Mouse (Mus musculus) forebrain, embryonic 14.5 days (tissue): ENCODE results near the gene Prkar1a. TPM values are rescaled to one million over a fixed set of nuclear protein-coding genes. Genes with fewer than 3 reads are reported as not detected.
"Not testable (repeated sequence)": the region's sequence is repeated elsewhere in the genome, so short reads cannot be mapped to it uniquely, and the experiment has no call there.

ENCODE experiments used
- ATAC-seq: fragments of 200-750 bp; cut with Nextera tagmentation; 2 replicates; pipeline ENCODE4 v1.8.0; 2017; ENCODE audit warnings: mild to moderate bottlenecking, moderate library complexity
- DNase-seq: peaks from one replicate; pipeline ENCODE4 v3.0.0-alpha.2; 2015; ENCODE audit warnings: low spot score
- H3K27ac ChIP-seq: fragments of 300-500 bp; sonication (generic); 2 replicates; pipeline ENCODE4 v1.5.1; 2014; ENCODE audit warnings: low read depth, mild to moderate bottlenecking, control low read depth, low read length, moderate library complexity
- H3K27me3 ChIP-seq: fragments of 300-500 bp; sonication (generic); replicated peaks from 2 replicates; pipeline ENCODE4 v1.6.1; 2014; ENCODE audit warnings: low read length, control low read depth, mixed read lengths; ENCODE audit not compliant: control insufficient read depth, insufficient read depth
- H3K36me3 ChIP-seq: fragments of 300-500 bp; sonication (generic); 2 replicates; pipeline ENCODE4 v1.6.1; 2014; ENCODE audit warnings: low read length, control low read depth; ENCODE audit not compliant: control insufficient read depth, insufficient read depth
- H3K4me1 ChIP-seq: fragments of 300-500 bp; sonication (generic); 2 replicates; pipeline ENCODE4 v1.6.1; 2014; ENCODE audit warnings: antibody characterized with exemption, low read length, control low read depth; ENCODE audit not compliant: control insufficient read depth, insufficient read depth
- H3K4me2 ChIP-seq: fragments of 300-500 bp; sonication (generic); 2 replicates; pipeline ENCODE4 v1.6.1; 2014; ENCODE audit warnings: mild to moderate bottlenecking, control low read depth, low read length
- H3K4me3 ChIP-seq: fragments of 300-500 bp; sonication (generic); 2 replicates; pipeline ENCODE4 v1.5.1; 2014; ENCODE audit warnings: low read depth, low read length, control low read depth
- H3K9ac ChIP-seq: fragments of 300-500 bp; sonication (generic); 2 replicates; pipeline ENCODE4 v1.6.1; 2014; ENCODE audit warnings: mild to moderate bottlenecking, low read length, control low read depth, moderate library complexity
- H3K9me3 ChIP-seq: fragments of 300-500 bp; sonication (generic); replicated peaks from 2 replicates; pipeline ENCODE4 v1.6.1; 2016; ENCODE audit warnings: low read length, control low read depth, mixed read lengths; ENCODE audit not compliant: control insufficient read depth
- WGBS: fragments of 180-500 bp; shearing (Covaris S2); extraction: QIAGEN DNeasy Blood & Tissue Kit; methylation state at CpG from one replicate; pipeline ENCODE4 v1.1.7; 2014; 5-methylcytosine and 5-hydroxymethylcytosine counted together
- polyA plus RNA-seq: library from polyadenylated mRNA; unstranded; fragments of >200 nt; fragmentation: Nextera tagmentation; extraction: Ambion mirVana; gene quantifications from 2 replicates; pipeline ENCODE4 v1.2.1, GENCODE M21; 2014

The Prkar1a gene
- polyA plus RNA-seq, 1 experiment from 2014 or later, result 504 TPM

- H3K27ac ChIP-seq, result no peak overlapping the region; the same call in 1 of the 2 replicates
- 27% methylated on average over 4 of the region's 4 CpGs for WGBS
- no peak overlapping the region for H3K4me2 ChIP-seq
- H3K4me3 ChIP-seq, result no peak overlapping the region
- H3K27me3 ChIP-seq, result no peaks in the 10 kb centered on the region
- ATAC-seq, result no peak
- no peak overlapping the region for H3K9ac ChIP-seq
- no peaks in the 10 kb centered on the region for H3K9me3 ChIP-seq
- H3K36me3 ChIP-seq, result no peaks in the 10 kb centered on the region
- H3K4me1 ChIP-seq, result peaks cover 4% of the 10 kb centered on the region; the same call in 1 of the 2 replicates
- peak; percentile 62 for DNase-seq
Observed at GRCm38 (mm10) chr11:109616352-109616751, 32.9 kb upstream of the Prkar1a start.

- no peaks in the 10 kb centered on the region for H3K36me3 ChIP-seq
- H3K27me3 ChIP-seq, result no peaks in the 10 kb centered on the region
- peaks cover 4% of the 10 kb centered on the region; the same call in 1 of the 2 replicates for H3K4me1 ChIP-seq
- no peak overlapping the region for H3K4me2 ChIP-seq
- DNase-seq (no peak), ATAC-seq (no peak)
- H3K4me3 ChIP-seq, result no peak overlapping the region
- H3K9me3 ChIP-seq, result no peaks in the 10 kb centered on the region
- H3K27ac ChIP-seq, result no peak overlapping the region; the same call in 1 of the 2 replicates
- 51% methylated on average over 4 of the region's 4 CpGs for WGBS
- H3K9ac ChIP-seq, result no peak overlapping the region
Observed at GRCm38 (mm10) chr11:109616766-109617165, 32.4 kb upstream of the Prkar1a start.

GRCm38 (mm10) chr11:109619055-109619454 is 30.1 kb upstream of the Prkar1a start:
- not testable (repeated sequence) for H3K4me3 ChIP-seq
- peak; percentile 34 for DNase-seq

GRCm38 (mm10) chr11:109620356-109620755 is 28.8 kb upstream of the Prkar1a start:
- Histone ChIP-seq H3K9me3 (no peaks in the 10 kb centered on the region), H3K27me3 (no peaks in the 10 kb centered on the region), H3K4me3 (no peak overlapping the region), H3K27ac (no peak overlapping the region), H3K36me3 (no peaks in the 10 kb centered on the region), H3K4me1 (no peaks in the 10 kb centered on the region; the same call in 1 of the 2 replicates), H3K4me2 (no peak overlapping the region), H3K9ac (no peak overlapping the region)
- no peak for DNase-seq
- ATAC-seq, result no peak
- WGBS, result 84% methylated on average over 6 of the region's 6 CpGs

More at GRCm38 (mm10) chr11:109619055-109619454, 30.1 kb upstream of the Prkar1a start:
- not testable (repeated sequence) for ATAC-seq, H3K9ac ChIP-seq, H3K27me3 ChIP-seq, H3K4me1 ChIP-seq, H3K27ac ChIP-seq, H3K4me2 ChIP-seq, H3K36me3 ChIP-seq, H3K9me3 ChIP-seq
- WGBS, result 31% methylated on average over 8 of the region's 8 CpGs

- H3K27me3 ChIP-seq, result no peaks in the 10 kb centered on the region
- no peaks in the 10 kb centered on the region; the same call in 1 of the 2 replicates for H3K4me1 ChIP-seq
- no peak overlapping the region for H3K4me3 ChIP-seq
- peak; percentile 85 for DNase-seq
- no peak overlapping the region for H3K27ac ChIP-seq
- no peak overlapping the region for H3K4me2 ChIP-seq
- no peak; the same call in 1 of the 2 replicates for ATAC-seq
- 21% methylated on average over 2 of the region's 2 CpGs for WGBS
- H3K36me3 ChIP-seq, result no peaks in the 10 kb centered on the region
- no peaks in the 10 kb centered on the region for H3K9me3 ChIP-seq
- no peak overlapping the region for H3K9ac ChIP-seq
Observed at GRCm38 (mm10) chr11:109621183-109621582, 28.0 kb upstream of the Prkar1a start.

GRCm38 (mm10) chr11:109622518-109623037 is 26.6 kb upstream of the Prkar1a start:
- Histone ChIP-seq H3K27me3 (no peaks in the 10 kb centered on the region), H3K9me3 (no peaks in the 10 kb centered on the region), H3K36me3 (no peaks in the 10 kb centered on the region), H3K4me3 (no peak overlapping the region), H3K4me2 (no peak overlapping the region), H3K9ac (no peak overlapping the region), H3K4me1 (no peaks in the 10 kb centered on the region; the same call in 1 of the 2 replicates), H3K27ac (no peak overlapping the region)
- 49% methylated on average over 15 of the region's 15 CpGs for WGBS
- DNase-seq, result no peak
- ATAC-seq, result no peak

- Histone ChIP-seq H3K4me1 (no peaks in the 10 kb centered on the region; the same call in 1 of the 2 replicates), H3K4me2 (no peak overlapping the region), H3K27me3 (no peaks in the 10 kb centered on the region), H3K36me3 (no peaks in the 10 kb centered on the region), H3K9me3 (no peaks in the 10 kb centered on the region), H3K27ac (no peak overlapping the region), H3K4me3 (no peak overlapping the region), H3K9ac (no peak overlapping the region)
- no peak for DNase-seq
- WGBS, result 92% methylated on average over 7 of the region's 7 CpGs
- ATAC-seq, result no peak
Observed at GRCm38 (mm10) chr11:109623238-109623637, 26.0 kb upstream of the Prkar1a start.

GRCm38 (mm10) chr11:109627648-109628047 is 21.6 kb upstream of the Prkar1a start:
- Histone ChIP-seq H3K4me2 (no peak overlapping the region), H3K27me3 (no peaks in the 10 kb centered on the region), H3K9me3 (no peaks in the 10 kb centered on the region), H3K27ac (no peak overlapping the region), H3K4me1 (no peaks in the 10 kb centered on the region; the same call in 1 of the 2 replicates), H3K36me3 (no peaks in the 10 kb centered on the region), H3K9ac (no peak overlapping the region), H3K4me3 (no peak overlapping the region)
- DNase-seq, result no peak
- ATAC-seq, result no peak
- WGBS, result 87% methylated on average over 4 of the region's 4 CpGs

- no peaks in the 10 kb centered on the region for H3K27me3 ChIP-seq
- ATAC-seq, result no peak
- no peak overlapping the region for H3K4me2 ChIP-seq
- H3K36me3 ChIP-seq, result no peaks in the 10 kb centered on the region
- no peaks in the 10 kb centered on the region for H3K4me1 ChIP-seq
- H3K9me3 ChIP-seq, result no peaks in the 10 kb centered on the region
- no peak overlapping the region for H3K9ac ChIP-seq
- H3K4me3 ChIP-seq, result no peak overlapping the region
- DNase-seq, result no peak
- no peak overlapping the region for H3K27ac ChIP-seq
- 82% methylated on average over 3 of the region's 3 CpGs for WGBS
Observed at GRCm38 (mm10) chr11:109628099-109628498, 21.1 kb upstream of the Prkar1a start.
